Mouse (Mus musculus) layer of hippocampus, adult 9-10 months (tissue): ENCODE measurements around the gene Vipr1.
A peak's percentile ranks its signal among the peaks of the same experiment; 100 is the strongest.
"Not testable (repeated sequence)": the region's sequence is repeated elsewhere in the genome, so short reads cannot be mapped to it uniquely, and the experiment has no call there.

ENCODE experiments used
- DNase-seq: peaks from one replicate; pipeline ENCODE4 v3.0.0; 2022; ENCODE audit warnings: low spot score

Vipr1 gene

DNA sequence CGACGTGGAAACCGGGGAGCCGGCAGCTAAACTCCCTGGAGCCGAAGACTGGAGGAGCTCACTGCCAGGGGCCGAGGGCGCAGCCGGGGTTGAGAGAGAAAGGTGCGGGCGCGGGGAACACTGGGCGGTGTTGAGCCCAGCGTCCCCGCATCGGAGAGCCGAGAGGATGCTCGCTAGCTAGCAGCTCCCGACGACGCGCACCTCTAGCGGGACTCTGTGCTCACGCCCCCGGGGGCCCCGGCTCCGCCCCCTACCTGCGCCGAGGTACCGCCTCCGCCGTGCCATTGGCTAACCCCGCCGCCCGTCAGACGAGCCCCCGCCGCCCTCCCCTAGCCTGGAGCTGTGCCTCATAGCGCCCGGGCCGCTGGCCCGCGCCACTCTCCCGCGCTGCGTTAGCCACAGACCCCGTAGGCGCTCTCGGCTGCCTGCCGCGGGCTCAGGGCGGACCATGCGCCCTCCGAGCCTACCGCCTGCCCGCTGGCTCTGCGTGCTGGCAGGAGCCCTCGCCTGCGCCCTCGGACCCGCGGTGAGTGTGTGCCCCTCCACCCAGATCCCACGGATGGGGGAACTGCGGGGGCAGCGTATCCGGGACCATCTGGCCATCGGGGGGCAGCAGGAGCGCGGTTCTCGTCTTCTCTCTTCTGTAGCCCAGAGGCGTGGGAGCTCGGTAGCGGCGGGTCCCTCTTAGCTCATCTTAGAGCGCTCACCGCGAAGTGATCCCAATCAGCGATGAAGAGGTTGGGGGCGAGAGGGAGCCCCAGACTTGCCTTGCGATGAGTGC, at the start of gene Vipr1:
Vipr1 (plus strand) TSS at position 316 of the 781 bp plus-strand sequence.
- DNase-seq: no peak

DNA sequence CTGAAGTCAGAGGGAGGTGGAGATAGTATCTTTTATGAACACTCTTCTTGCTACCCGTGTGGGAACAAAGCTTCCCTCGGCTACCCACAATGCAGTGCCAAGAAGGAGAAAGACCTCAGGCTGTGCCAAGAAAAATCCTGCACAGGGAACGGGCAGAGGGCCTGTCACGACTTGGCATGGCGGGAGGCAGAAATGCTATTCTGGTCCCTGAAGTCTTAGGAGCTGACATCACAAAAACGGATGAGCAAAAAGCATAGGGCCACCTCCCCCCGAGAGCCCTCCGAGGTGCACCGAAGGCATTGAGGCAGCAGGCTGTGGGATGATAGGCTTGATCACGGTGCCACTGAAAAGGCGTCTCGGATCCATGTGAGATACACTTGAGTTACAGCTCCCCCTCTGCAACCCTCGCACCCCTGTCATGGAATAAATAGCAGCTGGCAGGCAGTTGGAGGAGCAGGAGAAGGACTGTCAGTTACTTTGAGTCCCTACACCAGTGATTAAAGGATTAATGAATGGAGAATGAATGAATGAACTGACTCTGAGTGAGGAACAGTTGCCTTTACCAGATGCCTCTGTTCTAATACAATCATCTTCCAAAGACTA, 49.5 kb upstream of the Vipr1 start:
- DNase-seq: no peak

DNA sequence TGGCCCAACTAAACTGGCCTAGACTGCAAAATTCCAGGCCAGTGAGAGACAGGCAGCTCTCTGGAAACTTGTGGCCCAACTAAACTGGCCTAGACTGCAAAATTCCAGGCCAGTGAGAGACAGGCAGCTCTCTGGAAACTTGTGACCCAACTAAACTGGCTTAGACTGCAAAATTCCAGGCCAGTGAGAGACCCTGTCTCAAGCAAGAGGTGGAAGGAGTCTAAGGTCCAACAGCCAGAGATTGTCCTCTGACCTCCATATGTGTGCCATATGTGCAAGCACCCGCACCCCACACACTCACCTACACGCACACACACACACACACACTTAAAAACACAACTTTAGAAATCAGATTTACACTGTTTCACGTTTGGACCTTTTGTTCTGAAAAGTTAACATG, 48.7 kb upstream of the Vipr1 start:
- DNase-seq: not testable (repeated sequence)

- DNase-seq: no peak
Observed at GRCm38 (mm10) chr9:121594771-121595170, 47.7 kb upstream of the Vipr1 start.

DNA sequence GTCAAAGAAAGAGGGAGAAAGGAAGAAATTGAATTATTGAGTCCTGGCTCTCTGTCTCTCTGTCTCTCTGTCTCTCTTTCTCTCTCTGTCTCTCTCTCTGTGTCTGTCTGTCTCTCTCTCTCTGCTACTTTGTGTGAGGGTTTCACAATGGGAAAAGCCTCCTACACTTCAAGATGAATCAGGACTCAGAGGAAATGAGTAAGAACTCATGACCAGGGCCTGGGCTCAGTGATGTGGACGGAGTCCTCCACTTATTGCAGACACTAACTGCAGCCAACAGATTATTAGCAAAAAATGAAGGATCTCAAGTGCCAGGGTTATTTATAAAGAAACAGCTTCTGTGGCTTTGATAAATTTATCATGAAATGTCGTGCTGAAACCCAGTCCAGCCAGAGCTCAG, 44.4 kb upstream of the Vipr1 start:
- DNase-seq: no peak

DNA sequence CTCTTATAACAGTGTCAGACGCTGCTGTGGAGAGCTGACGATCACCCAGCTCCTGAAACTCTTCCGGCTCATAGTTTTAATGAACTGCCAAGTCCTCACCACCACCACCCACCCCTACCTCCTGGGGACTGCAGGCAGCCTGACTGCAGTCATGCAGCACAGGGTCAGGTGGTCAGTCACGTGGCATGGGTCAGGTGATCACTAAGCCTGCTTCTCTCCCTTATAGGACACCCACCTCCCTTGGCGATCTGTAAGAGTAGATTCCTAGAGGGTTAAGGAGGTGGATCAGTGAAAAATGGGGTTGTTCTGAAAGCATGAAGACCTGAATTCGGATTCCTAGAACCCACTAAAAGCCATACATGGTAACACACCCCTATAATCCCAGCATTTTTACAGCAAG, 43.0 kb upstream of the Vipr1 start:
- no peak for DNase-seq

- no peak for DNase-seq
Observed at GRCm38 (mm10) chr9:121600201-121600860, 42.2 kb upstream of the Vipr1 start.

- no peak for DNase-seq
Observed at GRCm38 (mm10) chr9:121600861-121601427, 41.6 kb upstream of the Vipr1 start.

- no peak for DNase-seq
Observed at GRCm38 (mm10) chr9:121602381-121602780, 40.1 kb upstream of the Vipr1 start.

- DNase-seq: peak; percentile 90
Observed at GRCm38 (mm10) chr9:121605414-121606278, 36.9 kb upstream of the Vipr1 start.

GRCm38 (mm10) chr9:121606498-121607096, 35.9 kb upstream of the Vipr1 start:
- no peak for DNase-seq

- DNase-seq: no peak
Observed at GRCm38 (mm10) chr9:121609381-121609780, 33.1 kb upstream of the Vipr1 start.

GRCm38 (mm10) chr9:121613192-121613591, 29.3 kb upstream of the Vipr1 start:
- no peak for DNase-seq

- no peak for DNase-seq
Observed at GRCm38 (mm10) chr9:121614241-121614757, 28.2 kb upstream of the Vipr1 start.

- DNase-seq: no peak
Observed at GRCm38 (mm10) chr9:121616471-121616870, 26.0 kb upstream of the Vipr1 start.

DNA sequence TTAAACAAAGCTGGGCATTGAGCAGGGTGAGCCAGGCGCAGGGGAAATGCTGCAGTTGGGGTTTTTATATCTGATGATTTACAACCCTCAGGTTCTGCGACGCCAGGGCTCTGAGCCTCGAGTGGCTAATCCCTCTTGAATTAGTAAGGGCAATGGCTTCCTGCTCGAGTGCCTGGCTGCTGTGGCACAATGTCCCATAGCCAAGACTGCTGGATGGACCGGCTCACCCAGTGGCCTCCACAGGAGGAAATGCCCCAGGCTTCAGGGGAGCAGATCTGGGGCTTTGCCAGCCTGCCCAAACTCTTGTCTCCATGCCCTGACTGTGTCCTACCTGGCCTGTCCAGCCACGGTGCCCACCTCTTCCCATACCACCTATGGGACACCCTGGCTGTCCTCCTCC, 23.1 kb upstream of the Vipr1 start:
- DNase-seq: no peak

GRCm38 (mm10) chr9:121623235-121623634, 19.3 kb upstream of the Vipr1 start:
- DNase-seq: no peak

GRCm38 (mm10) chr9:121624920-121625319, 17.6 kb upstream of the Vipr1 start:
- no peak for DNase-seq

- no peak for DNase-seq
Observed at GRCm38 (mm10) chr9:121630627-121631026, 11.9 kb upstream of the Vipr1 start.

DNA sequence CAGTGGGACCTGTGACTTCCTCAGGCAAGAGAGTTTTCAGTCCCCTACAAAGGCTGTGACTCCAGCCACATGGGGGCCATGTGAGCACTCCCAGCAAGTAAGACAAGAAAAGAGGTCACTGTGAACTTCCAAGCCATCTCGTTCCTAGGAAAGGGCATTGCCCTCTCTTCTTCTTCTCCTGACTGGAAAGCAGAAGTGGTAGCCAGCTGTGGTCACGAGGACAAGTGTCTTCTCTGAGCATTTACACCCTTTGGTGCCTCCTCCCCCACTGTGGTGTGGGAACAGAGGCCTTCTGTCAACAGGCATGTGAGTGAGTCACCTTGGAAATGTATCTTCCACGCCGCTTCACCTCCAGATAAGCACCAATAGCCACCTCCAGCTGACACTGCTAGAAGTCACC, 10.6 kb upstream of the Vipr1 start:
- DNase-seq: no peak

DNA sequence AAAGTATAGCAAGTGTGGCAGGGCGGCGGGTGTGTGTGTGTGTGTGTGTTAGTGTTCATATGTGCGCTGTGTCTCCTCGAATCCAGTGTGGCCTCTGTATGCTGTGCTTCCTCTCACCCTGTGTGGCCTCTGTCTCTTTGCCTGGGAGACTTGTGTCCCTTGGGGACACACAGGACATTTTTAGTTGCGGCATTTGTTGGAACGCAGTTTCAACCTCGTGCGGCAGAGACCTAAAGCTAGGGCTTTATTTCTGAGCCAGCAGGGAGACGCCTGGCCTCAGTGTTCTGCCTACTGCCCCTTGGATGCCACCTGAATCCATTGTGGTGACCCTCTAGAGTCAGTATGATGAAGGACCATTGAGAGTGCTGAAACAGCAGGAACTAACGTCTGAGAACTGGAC, 9.6 kb upstream of the Vipr1 start:
- no peak for DNase-seq
